Mouse (Mus musculus): ENCODE data around the gene Mta1. TPM values are rescaled to one million over a fixed set of nuclear protein-coding genes. Genes with fewer than 3 reads are reported as not detected.

Gene Mta1
- polyA plus RNA-seq (2015; fragmentation: Nextera tagmentation; extraction: Ambion mirVana): 11.3 and 11.5 TPM in 2 replicates

DNA sequence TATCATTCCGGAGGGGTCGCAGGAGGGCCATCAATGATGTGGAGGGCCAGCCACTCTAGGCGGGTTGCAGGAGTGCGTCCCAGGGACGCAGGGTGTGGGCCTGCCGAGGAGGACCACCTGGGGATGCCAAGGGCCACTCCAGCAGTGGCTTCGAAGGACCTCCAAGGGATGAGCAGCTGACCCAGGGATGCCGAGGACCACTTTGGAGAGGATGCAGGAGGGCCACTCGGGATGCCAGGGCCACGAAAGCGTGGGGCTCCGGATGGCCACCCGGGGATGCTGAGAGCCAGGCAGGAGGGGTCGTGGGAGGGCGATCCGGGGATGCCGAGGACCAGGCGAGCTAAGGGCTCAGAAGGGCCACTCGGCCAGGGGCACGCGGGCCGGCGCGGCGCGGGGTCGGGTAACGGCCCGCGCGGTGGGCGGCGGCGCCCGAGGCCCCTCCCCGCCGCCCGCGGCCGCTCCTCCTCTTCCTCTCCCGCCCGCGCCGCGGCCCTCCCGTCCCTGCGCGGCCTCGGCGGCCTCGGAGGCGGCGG lies at the start of gene Mta1:
TSS of gene Mta1 (plus strand) at position 530 of the 533 bp plus-strand sequence.
- Histone ChIP-seq H3K4me2 (replicated peaks) (peak within 1 kb of the TSS; percentile 93), H3K4me3 (replicated peaks) (peak within 1 kb of the TSS; percentile 99), H3K27me3 (replicated peaks) (no peaks in the 10 kb centered on the region; the same call in 1 of the 2 replicates), H3K27ac (peak within 1 kb of the TSS; percentile 78), H3K36me3 (no peaks in the 10 kb centered on the region), H3K9ac (peak within 1 kb of the TSS; percentile 97), H3K4me1 (replicated peaks) (peaks cover 32% of the 10 kb centered on the region), H3K9me3 (no peaks in the 10 kb centered on the region)
- ATAC-seq: peak; percentile 81
- 2% methylated on average over 39 of the region's 53 CpGs for WGBS

GRCm38 (mm10) chr12:113049836-113050235 lies 48.2 kb upstream of the Mta1 start:
- no peaks in the 10 kb centered on the region for H3K27me3 ChIP-seq (replicated peaks)
- H3K4me2 ChIP-seq (replicated peaks): no peak overlapping the region
- no peaks in the 10 kb centered on the region for H3K9me3 ChIP-seq
- H3K9ac ChIP-seq: no peak overlapping the region
- H3K36me3 ChIP-seq: peaks cover 36% of the 10 kb centered on the region
- WGBS: 86% methylated on average over 9 of the region's 9 CpGs
- H3K4me1 ChIP-seq (replicated peaks): peaks cover 7% of the 10 kb centered on the region; the same call in 1 of the 2 replicates
- ATAC-seq: no peak
- H3K27ac ChIP-seq: no peak overlapping the region
- H3K4me3 ChIP-seq (replicated peaks): no peak overlapping the region

- no peak overlapping the region for H3K27ac ChIP-seq
- no peak for ATAC-seq
- H3K4me3 ChIP-seq (replicated peaks): no peak overlapping the region
- H3K4me1 ChIP-seq (replicated peaks): peaks cover 7% of the 10 kb centered on the region; the same call in 1 of the 2 replicates
- WGBS: 84% methylated on average over 12 of the region's 12 CpGs
- H3K9me3 ChIP-seq: no peaks in the 10 kb centered on the region
- no peak overlapping the region for H3K9ac ChIP-seq
- H3K27me3 ChIP-seq (replicated peaks): no peaks in the 10 kb centered on the region
- no peak overlapping the region for H3K4me2 ChIP-seq (replicated peaks)
- peaks cover 33% of the 10 kb centered on the region for H3K36me3 ChIP-seq
Observed at GRCm38 (mm10) chr12:113050671-113051070, 47.4 kb upstream of the Mta1 start.

- H3K27me3 ChIP-seq (replicated peaks): no peaks in the 10 kb centered on the region
- H3K9me3 ChIP-seq: no peaks in the 10 kb centered on the region
- 41% methylated on average over 9 of the region's 9 CpGs for WGBS
- ATAC-seq: peak; percentile 53
- peaks cover 26% of the 10 kb centered on the region for H3K36me3 ChIP-seq
- peak overlapping the region; percentile 54 for H3K27ac ChIP-seq
- no peak overlapping the region for H3K4me2 ChIP-seq (replicated peaks)
- H3K4me3 ChIP-seq (replicated peaks): no peak overlapping the region
- no peak overlapping the region for H3K9ac ChIP-seq
- H3K4me1 ChIP-seq (replicated peaks): peaks cover 7% of the 10 kb centered on the region; the same call in 1 of the 2 replicates
Observed at GRCm38 (mm10) chr12:113051628-113052403, 46.3 kb upstream of the Mta1 start.

DNA sequence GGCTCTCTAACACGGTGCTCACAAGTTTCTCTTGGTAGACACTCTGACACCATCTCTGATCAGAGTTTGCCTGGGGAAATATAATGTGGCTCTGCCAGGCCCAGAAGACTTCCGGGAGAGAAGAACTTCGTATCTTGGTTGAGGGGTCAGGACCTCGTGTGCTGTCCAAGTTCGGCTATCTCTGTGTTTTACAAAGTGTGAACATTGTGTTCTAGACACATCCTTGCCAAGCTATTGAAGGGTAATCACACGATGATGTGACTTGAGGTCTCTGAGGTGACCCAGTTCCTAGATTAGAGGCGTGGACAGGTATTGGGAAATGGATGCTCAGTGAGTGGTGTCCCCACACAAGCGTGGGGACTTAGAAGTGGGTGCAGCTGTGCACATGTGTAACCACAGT lies 42.0 kb upstream of the Mta1 start:
- peaks cover 6% of the 10 kb centered on the region; the same call in 1 of the 2 replicates for H3K4me1 ChIP-seq (replicated peaks)
- H3K9ac ChIP-seq: no peak overlapping the region
- no peak for ATAC-seq
- WGBS: 89% methylated on average over 8 of the region's 8 CpGs
- H3K36me3 ChIP-seq: peaks cover 34% of the 10 kb centered on the region
- H3K4me3 ChIP-seq (replicated peaks): no peak overlapping the region
- no peaks in the 10 kb centered on the region for H3K9me3 ChIP-seq
- no peak overlapping the region for H3K27ac ChIP-seq
- H3K4me2 ChIP-seq (replicated peaks): no peak overlapping the region
- H3K27me3 ChIP-seq (replicated peaks): no peaks in the 10 kb centered on the region

GRCm38 (mm10) chr12:113060178-113060577 lies 37.9 kb upstream of the Mta1 start:
- no peaks in the 10 kb centered on the region for H3K9me3 ChIP-seq
- no peaks in the 10 kb centered on the region for H3K27me3 ChIP-seq (replicated peaks)
- ATAC-seq: 0 out of 2 replicates have a peak, but pooled peaks have one; percentile 10
- H3K4me1 ChIP-seq (replicated peaks): no peaks in the 10 kb centered on the region
- H3K4me3 ChIP-seq (replicated peaks): no peak overlapping the region
- 95% methylated on average over 5 of the region's 5 CpGs for WGBS
- H3K27ac ChIP-seq: no peak overlapping the region
- peaks cover 33% of the 10 kb centered on the region for H3K36me3 ChIP-seq
- no peak overlapping the region for H3K4me2 ChIP-seq (replicated peaks)
- H3K9ac ChIP-seq: no peak overlapping the region

DNA sequence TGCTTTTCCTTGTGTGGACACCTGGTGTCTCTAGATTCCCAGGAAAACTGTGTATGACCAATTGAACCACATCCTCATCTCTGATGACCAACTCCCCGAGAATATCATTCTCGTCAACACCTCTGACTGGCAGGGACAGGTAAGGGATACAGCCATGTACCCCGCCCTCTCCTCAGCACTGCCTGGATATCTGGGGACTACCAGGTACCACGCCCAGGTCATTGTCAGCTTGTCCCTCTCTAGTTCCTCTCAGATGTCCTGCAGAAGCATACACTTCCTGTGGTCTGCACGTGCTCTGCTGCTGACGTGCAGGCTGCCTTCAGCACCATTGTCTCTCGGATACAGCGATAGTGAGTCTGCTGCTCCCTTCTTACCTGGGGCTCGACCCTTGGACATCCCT lies 36.5 kb upstream of the Mta1 start:
- Histone ChIP-seq H3K27ac (no peak overlapping the region), H3K4me2 (replicated peaks) (no peak overlapping the region), H3K27me3 (replicated peaks) (no peaks in the 10 kb centered on the region), H3K4me3 (replicated peaks) (no peak overlapping the region), H3K9me3 (no peaks in the 10 kb centered on the region), H3K4me1 (replicated peaks) (no peaks in the 10 kb centered on the region), H3K36me3 (peaks cover 33% of the 10 kb centered on the region), H3K9ac (no peak overlapping the region)
- 82% methylated on average over 9 of the region's 9 CpGs for WGBS
- ATAC-seq: no peak

DNA sequence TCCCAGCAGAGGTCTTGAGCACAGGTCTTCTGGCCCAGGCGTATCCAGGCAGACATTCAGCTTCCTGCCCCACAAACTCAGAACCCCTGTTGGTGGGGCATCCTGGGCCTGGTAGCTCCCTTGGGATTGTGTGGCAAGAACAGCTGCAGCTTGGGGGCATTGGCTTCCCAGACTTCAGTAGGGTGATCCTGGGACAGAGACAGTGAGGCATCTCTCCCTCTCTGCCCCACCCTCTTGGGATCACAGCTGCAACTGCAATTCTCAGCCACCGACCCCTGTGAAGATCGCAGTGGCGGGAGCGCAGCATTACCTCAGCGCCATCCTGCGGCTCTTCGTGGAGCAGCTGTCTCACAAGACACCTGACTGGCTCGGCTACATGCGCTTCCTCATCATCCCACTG lies 35.9 kb upstream of the Mta1 start:
- H3K4me1 ChIP-seq (replicated peaks): no peaks in the 10 kb centered on the region
- WGBS: 83% methylated on average over 10 of the region's 10 CpGs
- H3K4me2 ChIP-seq (replicated peaks): no peak overlapping the region
- no peak for ATAC-seq
- H3K27ac ChIP-seq: no peak overlapping the region
- H3K27me3 ChIP-seq (replicated peaks): no peaks in the 10 kb centered on the region
- H3K9ac ChIP-seq: no peak overlapping the region
- peaks cover 32% of the 10 kb centered on the region for H3K36me3 ChIP-seq
- no peak overlapping the region for H3K4me3 ChIP-seq (replicated peaks)
- no peaks in the 10 kb centered on the region for H3K9me3 ChIP-seq

- H3K4me3 ChIP-seq (replicated peaks): no peak overlapping the region
- no peak for ATAC-seq
- WGBS: 89% methylated on average over 7 of the region's 7 CpGs
- H3K27ac ChIP-seq: no peak overlapping the region
- H3K4me2 ChIP-seq (replicated peaks): no peak overlapping the region
- H3K9me3 ChIP-seq: no peaks in the 10 kb centered on the region
- H3K36me3 ChIP-seq: peaks cover 28% of the 10 kb centered on the region
- H3K4me1 ChIP-seq (replicated peaks): no peaks in the 10 kb centered on the region
- H3K27me3 ChIP-seq (replicated peaks): no peaks in the 10 kb centered on the region
- H3K9ac ChIP-seq: no peak overlapping the region
Observed at GRCm38 (mm10) chr12:113063700-113064099, 34.4 kb upstream of the Mta1 start.

DNA sequence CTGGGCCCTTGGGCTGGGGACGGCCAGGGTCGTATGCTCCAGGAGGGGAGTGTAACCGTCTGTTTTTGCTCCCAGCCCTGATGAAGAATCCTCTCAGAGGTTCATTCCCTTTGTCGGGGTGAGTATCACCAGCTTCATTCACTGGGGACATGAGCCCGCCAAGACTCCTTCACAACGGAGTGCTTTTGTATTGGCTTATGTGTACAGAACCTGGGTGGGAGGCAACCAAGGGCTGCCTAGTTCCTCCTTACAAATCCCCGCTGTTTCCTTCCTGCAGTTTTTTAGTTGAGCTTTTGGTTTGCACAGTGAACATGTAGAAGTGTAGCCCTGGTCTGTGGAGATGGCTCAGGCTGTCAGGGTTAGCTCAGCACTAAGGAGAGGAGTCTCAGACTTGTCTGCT lies 30.1 kb upstream of the Mta1 start:
- 91% methylated on average over 7 of the region's 7 CpGs for WGBS
- Histone ChIP-seq H3K4me2 (replicated peaks) (no peak overlapping the region), H3K9ac (no peak overlapping the region), H3K27me3 (replicated peaks) (no peaks in the 10 kb centered on the region), H3K36me3 (0 out of 2 replicates have a peak, but pooled peaks cover 15% of the 10 kb centered on the region), H3K4me1 (replicated peaks) (no peaks in the 10 kb centered on the region), H3K9me3 (no peaks in the 10 kb centered on the region), H3K4me3 (replicated peaks) (no peak overlapping the region), H3K27ac (no peak overlapping the region)
- ATAC-seq: no peak

- peaks cover 8% of the 10 kb centered on the region for H3K4me1 ChIP-seq (replicated peaks)
- WGBS: 90% methylated on average over 6 of the region's 6 CpGs
- H3K27ac ChIP-seq: no peak overlapping the region
- ATAC-seq: no peak
- no peaks in the 10 kb centered on the region for H3K9me3 ChIP-seq
- H3K9ac ChIP-seq: no peak overlapping the region
- no peak overlapping the region for H3K4me3 ChIP-seq (replicated peaks)
- H3K4me2 ChIP-seq (replicated peaks): no peak overlapping the region
- H3K36me3 ChIP-seq: 0 out of 2 replicates have a peak, but pooled peaks cover 15% of the 10 kb centered on the region
- no peaks in the 10 kb centered on the region for H3K27me3 ChIP-seq (replicated peaks)
Observed at GRCm38 (mm10) chr12:113069389-113069788, 28.7 kb upstream of the Mta1 start.

- no peak overlapping the region for H3K4me2 ChIP-seq (replicated peaks)
Observed at GRCm38 (mm10) chr12:113071321-113071720, 26.8 kb upstream of the Mta1 start.

More at GRCm38 (mm10) chr12:113071321-113071720, 26.8 kb upstream of the Mta1 start:
- no peak for ATAC-seq
- no peak overlapping the region for H3K4me3 ChIP-seq (replicated peaks)
- H3K27ac ChIP-seq: no peak overlapping the region
- no peaks in the 10 kb centered on the region for H3K9me3 ChIP-seq
- H3K4me1 ChIP-seq (replicated peaks): peaks cover 17% of the 10 kb centered on the region
- 89% methylated on average over 6 of the region's 6 CpGs for WGBS
- no peaks in the 10 kb centered on the region for H3K27me3 ChIP-seq (replicated peaks)
- no peak overlapping the region for H3K9ac ChIP-seq
- 0 out of 2 replicates have a peak, but pooled peaks cover 15% of the 10 kb centered on the region for H3K36me3 ChIP-seq
